Mouse (Mus musculus): ENCODE measurements at regions not wholly inside any gene's neighbourhood (a gene's known extent, or its start where the extent isn't known, plus 50 kb on each side); places are given as distances from the start of the nearest gene placed in this dataset.

GRCm38 (mm10) chr3:148504928-148505327, 485.4 kb downstream of the Adgrl2 start:
- no peak for TF ChIP-seq MYOD1 (IDR thresholded peaks at IDR 0.05; ENCODE audit: control insufficient read depth in 1 of 3, insufficient read length in 2 of 3, low read depth in 2 of 3)
- TF ChIP-seq CEBPB (IDR thresholded peaks at IDR 0.05; ENCODE audit: insufficient read depth, poor library complexity, severe bottlenecking), result no peak
- H3ac ChIP-seq (ENCODE audit: control insufficient read depth, insufficient read length), result no peak overlapping the region
- no peaks in the 10 kb centered on the region for H3K79me2 ChIP-seq (ENCODE audit: control insufficient read depth, insufficient read depth)
- H3K36me3 ChIP-seq (ENCODE audit: control insufficient read depth, insufficient read depth), result no peaks in the 10 kb centered on the region
- no peak overlapping the region for H3K4me3 ChIP-seq
- no peaks in the 10 kb centered on the region for H3K27me3 ChIP-seq (ENCODE audit: control insufficient read depth, insufficient read depth, insufficient read length)
- no peak overlapping the region for H3K4me2 ChIP-seq (ENCODE audit: low read depth)

- Histone ChIP-seq H3K36me3 (ENCODE audit: control insufficient read depth, insufficient read depth) (no peaks in the 10 kb centered on the region), H3ac (ENCODE audit: control insufficient read depth, insufficient read length) (no peak overlapping the region), H3K79me2 (ENCODE audit: control insufficient read depth, insufficient read depth) (no peaks in the 10 kb centered on the region), H3K4me3 (no peak overlapping the region), H3K4me2 (ENCODE audit: low read depth) (no peak overlapping the region), H3K27me3 (ENCODE audit: control insufficient read depth, insufficient read depth, insufficient read length) (no peaks in the 10 kb centered on the region)
- TF ChIP-seq SRF (IDR thresholded peaks at IDR 0.05; ENCODE audit: control insufficient read depth, insufficient read length, low read depth) (no peak), TCF12 (IDR thresholded peaks at IDR 0.05; ENCODE audit: insufficient read depth, poor library complexity, severe bottlenecking) (no peak), TCF3 (IDR thresholded peaks at IDR 0.05; ENCODE audit: insufficient read length, low read depth) (no peak), POLR2AphosphoS2 (IDR thresholded peaks at IDR 0.05; ENCODE audit: insufficient read length, low read depth) (no peak), USF1 (IDR thresholded peaks at IDR 0.05; ENCODE audit: low read depth) (no peak), REST (IDR thresholded peaks at IDR 0.05; ENCODE audit: insufficient read depth, insufficient read length) (no peak), MYOG (IDR thresholded peaks at IDR 0.05; ENCODE audit: control insufficient read depth in 1 of 3, insufficient read depth in 1 of 3, insufficient read length in 2 of 3, low read depth in 2 of 3) (no peak), MAX (IDR thresholded peaks at IDR 0.05; ENCODE audit: low read depth) (no peak), POLR2A (IDR thresholded peaks at IDR 0.05; ENCODE audit: insufficient read length, low read depth) (no peak), CEBPB (IDR thresholded peaks at IDR 0.05; ENCODE audit: insufficient read depth, poor library complexity, severe bottlenecking) (no peak), MYOD1 (IDR thresholded peaks at IDR 0.05; ENCODE audit: control insufficient read depth in 1 of 3, insufficient read length in 2 of 3, low read depth in 2 of 3) (no peak), E2F4 (IDR thresholded peaks at IDR 0.05; ENCODE audit: insufficient read depth) (no peak)
These were observed 486.9 kb downstream of the Adgrl2 start for GRCm38 (mm10) chr3:148503432-148503831.

GRCm38 (mm10) chr3:148501801-148502200, 488.6 kb downstream of the Adgrl2 start:
- Histone ChIP-seq H3ac (ENCODE audit: control insufficient read depth, insufficient read length) (no peak overlapping the region), H3K27me3 (ENCODE audit: control insufficient read depth, insufficient read depth, insufficient read length) (no peaks in the 10 kb centered on the region), H3K4me3 (no peak overlapping the region), H3K36me3 (ENCODE audit: control insufficient read depth, insufficient read depth) (no peaks in the 10 kb centered on the region), H3K79me2 (ENCODE audit: control insufficient read depth, insufficient read depth) (no peaks in the 10 kb centered on the region), H3K4me2 (ENCODE audit: low read depth) (no peak overlapping the region)
- no peak for TF ChIP-seq POLR2AphosphoS2 (IDR thresholded peaks at IDR 0.05; ENCODE audit: insufficient read length, low read depth)
- no peak for TF ChIP-seq POLR2A (IDR thresholded peaks at IDR 0.05; ENCODE audit: insufficient read length, low read depth)
- no peak for TF ChIP-seq CEBPB (IDR thresholded peaks at IDR 0.05; ENCODE audit: insufficient read depth, poor library complexity, severe bottlenecking)
- TF ChIP-seq SRF (IDR thresholded peaks at IDR 0.05; ENCODE audit: control insufficient read depth, insufficient read length, low read depth), result no peak
- TF ChIP-seq REST (IDR thresholded peaks at IDR 0.05; ENCODE audit: insufficient read depth, insufficient read length), result no peak
- TF ChIP-seq USF1 (IDR thresholded peaks at IDR 0.05; ENCODE audit: low read depth), result no peak
- no peak for TF ChIP-seq MYOG (IDR thresholded peaks at IDR 0.05; ENCODE audit: control insufficient read depth in 1 of 3, insufficient read depth in 1 of 3, insufficient read length in 2 of 3, low read depth in 2 of 3)
- TF ChIP-seq E2F4 (IDR thresholded peaks at IDR 0.05; ENCODE audit: insufficient read depth), result no peak
- TF ChIP-seq MAX (IDR thresholded peaks at IDR 0.05; ENCODE audit: low read depth), result no peak
- TF ChIP-seq TCF3 (IDR thresholded peaks at IDR 0.05; ENCODE audit: insufficient read length, low read depth), result no peak
- TF ChIP-seq MYOD1 (IDR thresholded peaks at IDR 0.05; ENCODE audit: control insufficient read depth in 1 of 3, insufficient read length in 2 of 3, low read depth in 2 of 3), result no peak
- TF ChIP-seq TCF12 (IDR thresholded peaks at IDR 0.05; ENCODE audit: insufficient read depth, poor library complexity, severe bottlenecking), result no peak

- Histone ChIP-seq H3K27me3 (ENCODE audit: control insufficient read depth, insufficient read depth, insufficient read length) (no peaks in the 10 kb centered on the region), H3K36me3 (ENCODE audit: control insufficient read depth, insufficient read depth) (no peaks in the 10 kb centered on the region), H3K4me3 (no peak overlapping the region), H3K79me2 (ENCODE audit: control insufficient read depth, insufficient read depth) (no peaks in the 10 kb centered on the region), H3K4me2 (ENCODE audit: low read depth) (no peak overlapping the region), H3ac (ENCODE audit: control insufficient read depth, insufficient read length) (no peak overlapping the region)
- no peak for TF ChIP-seq USF1 (IDR thresholded peaks at IDR 0.05; ENCODE audit: low read depth)
- TF ChIP-seq POLR2AphosphoS2 (IDR thresholded peaks at IDR 0.05; ENCODE audit: insufficient read length, low read depth), result no peak
- TF ChIP-seq POLR2A (IDR thresholded peaks at IDR 0.05; ENCODE audit: insufficient read length, low read depth), result no peak
- no peak for TF ChIP-seq MAX (IDR thresholded peaks at IDR 0.05; ENCODE audit: low read depth)
- no peak for TF ChIP-seq TCF3 (IDR thresholded peaks at IDR 0.05; ENCODE audit: insufficient read length, low read depth)
- no peak for TF ChIP-seq MYOD1 (IDR thresholded peaks at IDR 0.05; ENCODE audit: control insufficient read depth in 1 of 3, insufficient read length in 2 of 3, low read depth in 2 of 3)
- TF ChIP-seq E2F4 (IDR thresholded peaks at IDR 0.05; ENCODE audit: insufficient read depth), result no peak
- no peak for TF ChIP-seq CEBPB (IDR thresholded peaks at IDR 0.05; ENCODE audit: insufficient read depth, poor library complexity, severe bottlenecking)
- TF ChIP-seq TCF12 (IDR thresholded peaks at IDR 0.05; ENCODE audit: insufficient read depth, poor library complexity, severe bottlenecking), result no peak
- no peak for TF ChIP-seq REST (IDR thresholded peaks at IDR 0.05; ENCODE audit: insufficient read depth, insufficient read length)
These were observed 493.7 kb downstream of the Adgrl2 start for GRCm38 (mm10) chr3:148496672-148497071.

- no peaks in the 10 kb centered on the region for H3K79me2 ChIP-seq (ENCODE audit: control insufficient read depth, insufficient read depth)
- no peak overlapping the region for H3K4me2 ChIP-seq (ENCODE audit: low read depth)
- no peaks in the 10 kb centered on the region for H3K36me3 ChIP-seq (ENCODE audit: control insufficient read depth, insufficient read depth)
- H3K4me3 ChIP-seq, result no peak overlapping the region
- TF ChIP-seq MYOG (IDR thresholded peaks at IDR 0.05; ENCODE audit: control insufficient read depth in 1 of 3, insufficient read depth in 1 of 3, insufficient read length in 2 of 3, low read depth in 2 of 3), result no peak
- no peak for TF ChIP-seq CEBPB (IDR thresholded peaks at IDR 0.05; ENCODE audit: insufficient read depth, poor library complexity, severe bottlenecking)
- no peak for TF ChIP-seq SRF (IDR thresholded peaks at IDR 0.05; ENCODE audit: control insufficient read depth, insufficient read length, low read depth)
- no peak for TF ChIP-seq USF1 (IDR thresholded peaks at IDR 0.05; ENCODE audit: low read depth)
- no peak for TF ChIP-seq E2F4 (IDR thresholded peaks at IDR 0.05; ENCODE audit: insufficient read depth)
- no peak for TF ChIP-seq MAX (IDR thresholded peaks at IDR 0.05; ENCODE audit: low read depth)
- TF ChIP-seq POLR2AphosphoS2 (IDR thresholded peaks at IDR 0.05; ENCODE audit: insufficient read length, low read depth), result no peak
- TF ChIP-seq TCF3 (IDR thresholded peaks at IDR 0.05; ENCODE audit: insufficient read length, low read depth), result no peak
- TF ChIP-seq POLR2A (IDR thresholded peaks at IDR 0.05; ENCODE audit: insufficient read length, low read depth), result no peak
- no peak for TF ChIP-seq MYOD1 (IDR thresholded peaks at IDR 0.05; ENCODE audit: control insufficient read depth in 1 of 3, insufficient read length in 2 of 3, low read depth in 2 of 3)
- no peak for TF ChIP-seq TCF12 (IDR thresholded peaks at IDR 0.05; ENCODE audit: insufficient read depth, poor library complexity, severe bottlenecking)
- TF ChIP-seq REST (IDR thresholded peaks at IDR 0.05; ENCODE audit: insufficient read depth, insufficient read length), result no peak
- H3ac ChIP-seq (ENCODE audit: control insufficient read depth, insufficient read length), result no peak overlapping the region
- no peaks in the 10 kb centered on the region for H3K27me3 ChIP-seq (ENCODE audit: control insufficient read depth, insufficient read depth, insufficient read length)
These were observed 499.1 kb downstream of the Adgrl2 start for GRCm38 (mm10) chr3:148491287-148491686.
